Comparison of ENCODE assay signal across 10 mouse cellular contexts in the genomic region with DNA sequence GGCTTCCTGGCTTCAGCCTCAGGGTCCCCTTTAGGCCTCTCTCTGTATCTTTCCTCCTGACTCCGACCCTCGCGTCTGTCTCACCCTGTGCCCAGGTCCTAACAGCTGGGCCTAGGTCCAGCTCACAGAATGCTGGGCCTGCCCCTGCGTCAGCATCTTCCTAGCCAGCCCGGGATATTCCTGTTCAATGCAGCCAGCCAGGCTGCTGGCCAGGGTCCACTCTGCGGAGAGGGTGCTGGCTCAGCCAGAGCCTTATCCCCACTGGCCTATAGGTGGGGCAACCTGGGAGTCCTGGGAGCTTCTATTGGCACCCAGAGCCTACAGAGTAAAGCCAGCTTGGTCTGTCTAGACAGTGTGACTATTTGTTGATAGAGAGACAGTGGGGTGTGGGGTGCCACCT. TPM values are rescaled to one million over a fixed set of nuclear protein-coding genes. Genes with fewer than 3 reads are reported as not detected.
DNase-seq lines count a peak whose midpoint lies in the region; ATAC-seq and TF ChIP-seq lines count a peak whose summit lies in the region.
"Had no signal": no experiment of that assay in that cellular context is flagged by ENCODE, and none has a peak within 500 bp of the region (broad histone marks: within the 10 kb centered on the region; RNA-seq: fewer than 3 reads in every experiment).

No protein-coding gene starts in this region.

- H3K27me3 ChIP-seq in lung, embryonic 15.5 days = no peaks in the 10 kb centered on the region
- no peaks in the 10 kb centered on the region for H3K27me3 ChIP-seq in lung, postnatal 0 days (replicated peaks; ENCODE audit: insufficient read depth, low read length)
- H3K27me3 ChIP-seq in liver, embryonic 16.5 days (ENCODE audit: control insufficient read depth, insufficient read depth, low read depth, low read length) = no peaks in the 10 kb centered on the region

- H3K4me2 ChIP-seq in lung, embryonic 15.5 days = no peak overlapping the region; the same call in 1 of the 2 replicates
- H3K4me2 ChIP-seq in lung, postnatal 0 days (replicated peaks; ENCODE audit: low read depth, low read length) = no peak overlapping the region
- H3K4me2 ChIP-seq in liver, embryonic 16.5 days (ENCODE audit: low read depth, low read length) = peak overlapping the region; percentile 78
- H3K4me2 ChIP-seq: neural tube, embryonic 13.5 days had no signal

- ATAC-seq in lung, embryonic 15.5 days (ENCODE audit: borderline replicate concordance, extremely low read depth, low FRiP score, low TSS enrichment) = no peak
- no peak for ATAC-seq in lung, postnatal 0 days
- ATAC-seq in liver, embryonic 16.5 days (ENCODE audit: low read depth) = no peak
- no peak for ATAC-seq in inflammation-experienced regulatory T-cells, adult 6 months

- peak overlapping the region; percentile 7 for H3K4me3 ChIP-seq in lung, embryonic 15.5 days
- no peak overlapping the region for H3K4me3 ChIP-seq in lung, postnatal 0 days (ENCODE audit: low read depth, low read length)
- H3K4me3 ChIP-seq in liver, embryonic 16.5 days (ENCODE audit: low read depth, low read length) = peak overlapping the region; percentile 87

- H3K4me1 ChIP-seq in lung, embryonic 15.5 days = peaks cover 24% of the 10 kb centered on the region
- peaks cover 6% of the 10 kb centered on the region; the same call in 1 of the 2 replicates for H3K4me1 ChIP-seq in lung, postnatal 0 days (ENCODE audit: insufficient read depth, low read depth, low read length)
- peaks cover 75% of the 10 kb centered on the region for H3K4me1 ChIP-seq in liver, embryonic 16.5 days (ENCODE audit: control insufficient read depth, low read depth, low read length)

- H3K9ac ChIP-seq in lung, embryonic 15.5 days = no peak overlapping the region
- H3K9ac ChIP-seq in lung, postnatal 0 days (replicated peaks; ENCODE audit: low read depth) = no peak overlapping the region
- H3K9ac ChIP-seq in liver, embryonic 16.5 days (ENCODE audit: low read depth, low read length) = peak overlapping the region; percentile 96
- H3K9ac ChIP-seq: neural tube, embryonic 13.5 days had no signal

- no peak for TF ChIP-seq EP300 in lung, postnatal 0 days (IDR thresholded peaks at IDR 0.05)

- H3K36me3 ChIP-seq in lung, embryonic 15.5 days = no peaks in the 10 kb centered on the region
- H3K36me3 ChIP-seq in lung, postnatal 0 days (ENCODE audit: insufficient read depth, low read length) = no peaks in the 10 kb centered on the region
- peaks cover 37% of the 10 kb centered on the region for H3K36me3 ChIP-seq in liver, embryonic 16.5 days (ENCODE audit: control insufficient read depth, insufficient read depth)
- H3K36me3 ChIP-seq: neural tube, embryonic 13.5 days had no signal

- no peaks in the 10 kb centered on the region for H3K9me3 ChIP-seq in lung, embryonic 15.5 days
- H3K9me3 ChIP-seq in lung, postnatal 0 days (ENCODE audit: low read length) = no peaks in the 10 kb centered on the region
- H3K9me3 ChIP-seq in liver, embryonic 16.5 days (replicated peaks; ENCODE audit: control insufficient read depth, low read length) = no peaks in the 10 kb centered on the region
- H3K9me3 ChIP-seq: neural tube, embryonic 13.5 days had no signal

- H3K27ac ChIP-seq in lung, embryonic 15.5 days = no peak overlapping the region
- H3K27ac ChIP-seq in lung, postnatal 0 days (ENCODE audit: low read length) = no peak overlapping the region
- peak overlapping the region; percentile 81 for H3K27ac ChIP-seq in liver, embryonic 16.5 days (ENCODE audit: low read length)
- H3K27ac ChIP-seq: neural tube, embryonic 13.5 days had no signal

- intact Hi-C loops in heart, postnatal 36 days (cut with DNase I) = no loop called here

- WGBS in lung, embryonic 15.5 days = 75% methylated on average over 6 of the region's 6 CpGs
- WGBS in lung, postnatal 0 days = 80% methylated on average over 6 of the region's 6 CpGs
- WGBS in liver, embryonic 16.5 days (ENCODE audit: insufficient replicate concordance) = 84% methylated on average over 6 of the region's 6 CpGs

- no peak for DNase-seq in lung, postnatal 0 days (ENCODE audit: low spot score)
- DNase-seq in gastrocnemius, postnatal 10 days = peak; percentile 48
- peak; percentile 46 to 58 for DNase-seq in heart, postnatal 36 days
- DNase-seq in frontal cortex, postnatal 14 days (ENCODE audit: low spot score in 2 of 2) = no peak
- DNase-seq in layer of hippocampus, adult 9-11 months = no peak

- no peak for TF ChIP-seq CTCF in lung, postnatal 0 days (IDR thresholded peaks at IDR 0.05)

RNA-seq across cellular contexts. Expression of a gene that starts 1.6 kb away (rescaled TPM):
- polyA plus RNA-seq in lung, embryonic 15.5 days (2015; fragmentation: Nextera tagmentation; extraction: Ambion mirVana) = 0.06 and 0.09 TPM in 2 replicates
- 0.15 and 0.18 TPM in 2 replicates for polyA plus RNA-seq in lung, postnatal 0 days (2015; fragmentation: Nextera tagmentation; extraction: Ambion mirVana)
- total RNA-seq in gastrocnemius, postnatal 10 days (2021) = under 1 TPM in 1 of 2 experiments, not detected in 1; 0.18 TPM
- total RNA-seq in heart, postnatal 36 days (2021) = under 1 TPM in 1 of 2 experiments, not detected in 1; 0.11 TPM
- 0.33 and 0.46 TPM in 2 replicates for polyA plus RNA-seq in liver, embryonic 16.5 days (2015; fragmentation: Nextera tagmentation; extraction: Ambion mirVana)
- not detected for polyA plus RNA-seq in inflammation-experienced regulatory T-cells, adult 6 months (2017; shearing (Covaris generic))
- total RNA-seq: left cerebral cortex, adult 18-20 months had no signal

RNA-seq across cellular contexts. Expression of a gene that starts 2.2 kb away (rescaled TPM):
- polyA plus RNA-seq in lung, embryonic 15.5 days (2015; fragmentation: Nextera tagmentation; extraction: Ambion mirVana) = 62.2 and 65.0 TPM in 2 replicates
- 29.9 and 32.5 TPM in 2 replicates for polyA plus RNA-seq in lung, postnatal 0 days (2015; fragmentation: Nextera tagmentation; extraction: Ambion mirVana)
- 10 to 100 TPM; 51.7 to 54.5 TPM for total RNA-seq in gastrocnemius, postnatal 10 days (2021)
- 100 to 1,000 TPM; 144 to 148 TPM for total RNA-seq in heart, postnatal 36 days (2021)
- polyA plus RNA-seq in liver, embryonic 16.5 days (2015; fragmentation: Nextera tagmentation; extraction: Ambion mirVana) = 196 and 232 TPM in 2 replicates
- polyA plus RNA-seq in inflammation-experienced regulatory T-cells, adult 6 months (2017; shearing (Covaris generic)) = 10 to 100 TPM; 28.0 to 33.5 (median 31.8) TPM

Comparison
In these comparisons a context has a peak if more than half of its experiments do, and no peak if none do; other contexts are left out.
1. DNase-seq: peak in gastrocnemius, postnatal 10 days (single experiment) and heart, postnatal 36 days (2 of 2); none in lung, postnatal 0 days (single experiment), frontal cortex, postnatal 14 days (0 of 2) and layer of hippocampus, adult 9-11 months (single experiment).